Mouse (Mus musculus): ENCODE measurements at regions not wholly inside any gene's neighbourhood (a gene's known extent, or its start where the extent isn't known, plus 50 kb on each side); places are given as distances from the start of the nearest gene placed in this dataset.

DNA sequence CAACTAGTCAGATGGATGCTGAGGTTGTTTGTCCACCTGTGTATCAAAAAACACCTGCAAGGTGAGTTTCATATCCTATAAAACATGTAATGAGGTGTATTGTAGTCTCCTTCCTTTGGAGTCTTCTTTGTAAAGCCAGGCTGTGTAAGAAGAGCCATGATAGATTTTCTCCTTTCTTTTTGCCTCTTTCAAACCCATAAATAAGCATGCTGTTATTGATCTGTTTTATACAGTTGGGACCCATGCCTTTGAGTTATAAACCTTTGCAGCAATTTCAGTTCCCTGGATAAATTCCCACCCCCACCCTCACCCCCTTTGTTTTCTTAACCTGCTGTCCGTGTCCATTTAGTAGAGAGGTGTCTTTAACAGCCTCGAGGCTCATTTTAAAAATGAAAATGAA, 131.0 kb upstream of the Rgs17 start:
- Histone ChIP-seq H3K9me3 (ENCODE audit: control insufficient read depth, low read length) (no peaks in the 10 kb centered on the region), H3K36me3 (ENCODE audit: control insufficient read depth, insufficient read depth, low read length) (no peaks in the 10 kb centered on the region), H3K4me3 (ENCODE audit: low read depth, low read length) (no peak overlapping the region), H3K9ac (replicated peaks; ENCODE audit: low read depth, low read length) (no peak overlapping the region), H3K27me3 (ENCODE audit: control insufficient read depth, insufficient read depth, low read length) (no peaks in the 10 kb centered on the region), H3K4me1 (ENCODE audit: control insufficient read depth, insufficient read depth, low read length) (no peaks in the 10 kb centered on the region), H3K27ac (ENCODE audit: low read depth, low read length) (no peak overlapping the region), H3K4me2 (ENCODE audit: low read depth, low read length) (no peak overlapping the region)
- ATAC-seq (ENCODE audit: low read depth) = no peak
- WGBS = 65% methylated on average over 2 of the region's 2 CpGs

DNA sequence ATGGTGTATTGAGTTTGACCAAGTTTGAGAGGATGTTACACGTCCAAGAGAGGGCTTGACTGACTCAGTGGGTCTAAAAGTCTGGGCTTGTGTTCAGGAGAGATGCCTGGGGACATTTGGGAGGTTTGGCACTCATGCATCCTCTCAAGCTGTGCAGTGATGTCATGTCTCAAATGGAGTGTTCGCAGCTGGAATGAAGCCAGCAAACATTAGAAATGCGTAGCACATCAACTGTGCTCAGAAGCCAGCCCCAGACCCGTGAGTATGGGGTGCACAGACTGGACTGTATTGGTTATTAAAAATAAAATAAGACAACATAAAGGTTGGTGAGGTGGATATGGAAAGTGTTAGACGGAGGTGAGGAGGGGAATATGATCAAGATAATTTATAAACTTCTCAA, 121.2 kb upstream of the Rgs17 start:
- H3K27ac ChIP-seq (ENCODE audit: low read depth, low read length) = no peak overlapping the region
- no peaks in the 10 kb centered on the region for H3K9me3 ChIP-seq (ENCODE audit: control insufficient read depth, low read length)
- H3K9ac ChIP-seq (replicated peaks; ENCODE audit: low read depth, low read length) = no peak overlapping the region
- H3K27me3 ChIP-seq (ENCODE audit: control insufficient read depth, insufficient read depth, low read length) = no peaks in the 10 kb centered on the region
- WGBS = 64% methylated on average over 5 of the region's 5 CpGs
- no peaks in the 10 kb centered on the region for H3K4me1 ChIP-seq (ENCODE audit: control insufficient read depth, insufficient read depth, low read length)
- no peak overlapping the region for H3K4me2 ChIP-seq (ENCODE audit: low read depth, low read length)
- ATAC-seq (ENCODE audit: low read depth) = no peak
- H3K4me3 ChIP-seq (ENCODE audit: low read depth, low read length) = no peak overlapping the region
- H3K36me3 ChIP-seq (ENCODE audit: control insufficient read depth, insufficient read depth, low read length) = no peaks in the 10 kb centered on the region

GRCm38 (mm10) chr10:6039771-6040170, 117.6 kb upstream of the Rgs17 start:
- Histone ChIP-seq H3K9ac (replicated peaks; ENCODE audit: low read depth, low read length) (no peak overlapping the region), H3K4me2 (ENCODE audit: low read depth, low read length) (no peak overlapping the region), H3K9me3 (ENCODE audit: control insufficient read depth, low read length) (no peaks in the 10 kb centered on the region), H3K36me3 (ENCODE audit: control insufficient read depth, insufficient read depth, low read length) (no peaks in the 10 kb centered on the region), H3K4me1 (ENCODE audit: control insufficient read depth, insufficient read depth, low read length) (no peaks in the 10 kb centered on the region; the same call in 1 of the 2 replicates), H3K27me3 (ENCODE audit: control insufficient read depth, insufficient read depth, low read length) (no peaks in the 10 kb centered on the region), H3K27ac (ENCODE audit: low read depth, low read length) (no peak overlapping the region), H3K4me3 (ENCODE audit: low read depth, low read length) (no peak overlapping the region)
- 72% methylated on average over 4 of the region's 4 CpGs for WGBS
- no peak for ATAC-seq (ENCODE audit: low read depth)

DNA sequence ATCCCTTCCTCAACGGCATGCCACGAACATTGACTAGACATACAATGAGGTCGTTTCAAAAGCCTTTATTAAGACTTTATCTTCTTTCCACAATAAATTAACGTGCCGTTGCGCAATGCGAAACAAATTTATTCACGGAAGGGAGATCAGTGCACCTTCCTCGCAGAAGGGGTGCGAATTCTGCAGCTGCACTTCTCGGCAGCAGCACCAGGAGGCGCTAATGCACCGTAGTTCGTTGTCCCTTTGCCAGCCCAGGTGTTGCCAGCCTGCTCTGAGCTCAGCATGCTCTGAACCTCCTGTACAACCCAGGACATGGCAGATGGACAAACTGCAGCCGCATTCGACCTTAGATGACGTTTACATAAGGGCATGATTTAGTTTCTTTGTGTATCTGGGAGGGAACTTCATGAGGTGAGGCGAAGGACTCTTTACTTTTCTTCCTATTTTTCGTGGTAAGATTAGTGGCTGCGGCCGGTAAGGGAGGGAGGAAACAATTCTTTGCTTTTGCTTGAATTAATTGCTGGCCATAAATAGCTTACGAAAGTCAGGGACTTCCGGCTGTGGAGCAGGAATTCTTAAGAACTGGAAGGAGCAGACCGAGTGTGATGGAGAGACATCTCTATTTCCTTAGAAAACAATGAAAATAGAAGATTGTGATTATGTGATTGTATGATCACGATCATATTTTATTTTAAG, 113.7 kb upstream of the Rgs17 start:
- ATAC-seq (ENCODE audit: low read depth) = peak; percentile 96
- no peaks in the 10 kb centered on the region; the same call in 1 of the 2 replicates for H3K4me1 ChIP-seq (ENCODE audit: control insufficient read depth, insufficient read depth, low read length)
- WGBS = 16% methylated on average over 25 of the region's 25 CpGs
- peak overlapping the region; percentile 38 for H3K4me2 ChIP-seq (ENCODE audit: low read depth, low read length)
- no peak overlapping the region for H3K27ac ChIP-seq (ENCODE audit: low read depth, low read length)
- no peak overlapping the region; the same call in 1 of the 2 replicates for H3K4me3 ChIP-seq (ENCODE audit: low read depth, low read length)
- H3K27me3 ChIP-seq (ENCODE audit: control insufficient read depth, insufficient read depth, low read length) = no peaks in the 10 kb centered on the region
- H3K9ac ChIP-seq (replicated peaks; ENCODE audit: low read depth, low read length) = 0 out of 2 replicates have a peak overlapping the region, but pooled peaks have one; percentile 39
- H3K9me3 ChIP-seq (ENCODE audit: control insufficient read depth, low read length) = no peaks in the 10 kb centered on the region
- no peaks in the 10 kb centered on the region for H3K36me3 ChIP-seq (ENCODE audit: control insufficient read depth, insufficient read depth, low read length)

- WGBS = 73% methylated on average over 4 of the region's 4 CpGs
- H3K9me3 ChIP-seq (ENCODE audit: control insufficient read depth, low read length) = no peaks in the 10 kb centered on the region
- H3K4me2 ChIP-seq (ENCODE audit: low read depth, low read length) = no peak overlapping the region
- H3K4me3 ChIP-seq (ENCODE audit: low read depth, low read length) = no peak overlapping the region
- no peak for ATAC-seq (ENCODE audit: low read depth)
- no peak overlapping the region for H3K9ac ChIP-seq (replicated peaks; ENCODE audit: low read depth, low read length)
- H3K4me1 ChIP-seq (ENCODE audit: control insufficient read depth, insufficient read depth, low read length) = no peaks in the 10 kb centered on the region; the same call in 1 of the 2 replicates
- no peaks in the 10 kb centered on the region for H3K27me3 ChIP-seq (ENCODE audit: control insufficient read depth, insufficient read depth, low read length)
- no peak overlapping the region for H3K27ac ChIP-seq (ENCODE audit: low read depth, low read length)
- no peaks in the 10 kb centered on the region for H3K36me3 ChIP-seq (ENCODE audit: control insufficient read depth, insufficient read depth, low read length)
These were observed 110.3 kb upstream of the Rgs17 start for GRCm38 (mm10) chr10:6032469-6032868.

DNA sequence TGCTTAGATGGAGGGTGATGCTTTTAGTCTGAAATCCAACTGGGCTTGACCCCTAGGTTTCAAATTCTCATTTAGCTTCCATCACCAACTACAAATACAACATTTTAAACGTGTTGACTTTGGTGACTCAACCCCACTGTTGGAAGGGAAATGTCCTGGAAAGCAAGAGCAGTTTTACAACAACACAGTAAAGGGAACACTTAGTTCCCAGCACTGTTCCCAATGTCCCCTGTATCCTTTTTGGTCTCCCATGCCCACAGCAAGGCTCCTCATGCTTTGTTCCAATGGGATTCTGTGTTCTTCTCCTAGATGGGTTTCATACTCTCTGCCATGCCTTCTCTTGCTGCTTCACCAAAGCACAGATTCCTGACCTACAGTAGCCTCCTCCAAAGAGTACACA, 105.4 kb upstream of the Rgs17 start:
- H3K27me3 ChIP-seq (ENCODE audit: control insufficient read depth, insufficient read depth, low read length) = no peaks in the 10 kb centered on the region
- H3K4me2 ChIP-seq (ENCODE audit: low read depth, low read length) = no peak overlapping the region
- no peak overlapping the region for H3K9ac ChIP-seq (replicated peaks; ENCODE audit: low read depth, low read length)
- WGBS = 60% methylated on average over 1 of the region's 1 CpGs
- no peak overlapping the region for H3K4me3 ChIP-seq (ENCODE audit: low read depth, low read length)
- no peaks in the 10 kb centered on the region for H3K4me1 ChIP-seq (ENCODE audit: control insufficient read depth, insufficient read depth, low read length)
- ATAC-seq (ENCODE audit: low read depth) = no peak
- H3K36me3 ChIP-seq (ENCODE audit: control insufficient read depth, insufficient read depth, low read length) = no peaks in the 10 kb centered on the region
- no peaks in the 10 kb centered on the region for H3K9me3 ChIP-seq (ENCODE audit: control insufficient read depth, low read length)
- H3K27ac ChIP-seq (ENCODE audit: low read depth, low read length) = no peak overlapping the region

GRCm38 (mm10) chr10:6026317-6026716, 104.1 kb upstream of the Rgs17 start:
- 41% methylated on average over 5 of the region's 5 CpGs for WGBS
- peak; percentile 54; the same call in 1 of the 2 replicates for ATAC-seq (ENCODE audit: low read depth)
- no peak overlapping the region for H3K27ac ChIP-seq (ENCODE audit: low read depth, low read length)

DNA sequence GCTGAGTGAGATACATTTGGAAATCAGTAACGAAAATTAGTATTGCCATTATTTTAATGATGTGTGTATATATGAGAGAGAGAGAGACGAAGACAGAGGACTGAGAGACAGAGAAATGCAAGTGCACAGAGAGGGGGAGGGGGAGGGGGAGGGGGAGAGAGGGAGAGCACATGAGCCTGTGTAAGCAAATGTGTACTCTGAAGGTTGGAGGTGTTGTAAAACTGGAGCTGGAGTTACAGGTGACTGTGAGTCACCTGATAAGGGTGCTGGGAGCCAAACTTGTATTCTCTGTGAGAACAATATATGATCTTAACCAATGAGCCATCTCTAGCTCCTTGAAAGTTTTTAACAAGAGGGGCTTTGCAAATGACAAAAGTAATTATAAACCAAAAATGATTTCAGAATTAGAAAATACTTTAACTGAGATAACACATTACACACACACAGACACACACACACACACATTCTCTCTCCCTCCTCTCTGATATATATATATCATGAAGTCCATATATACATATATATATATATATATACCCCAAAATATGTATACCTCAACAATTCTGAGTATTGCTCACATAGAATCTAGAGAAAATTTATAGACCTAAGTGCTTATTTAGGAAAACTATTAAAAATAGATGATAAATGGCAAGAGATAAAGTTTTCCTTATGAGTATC, 100.5 kb upstream of the Rgs17 start:
- Histone ChIP-seq H3K4me3 (ENCODE audit: low read depth, low read length) (no peak overlapping the region), H3K9me3 (ENCODE audit: control insufficient read depth, low read length) (no peaks in the 10 kb centered on the region), H3K9ac (replicated peaks; ENCODE audit: low read depth, low read length) (no peak overlapping the region), H3K27ac (ENCODE audit: low read depth, low read length) (no peak overlapping the region), H3K27me3 (ENCODE audit: control insufficient read depth, insufficient read depth, low read length) (no peaks in the 10 kb centered on the region), H3K4me1 (ENCODE audit: control insufficient read depth, insufficient read depth, low read length) (no peaks in the 10 kb centered on the region), H3K4me2 (ENCODE audit: low read depth, low read length) (no peak overlapping the region), H3K36me3 (ENCODE audit: control insufficient read depth, insufficient read depth, low read length) (no peaks in the 10 kb centered on the region)
- WGBS = 83% methylated on average over 2 of the region's 2 CpGs
- no peak for ATAC-seq (ENCODE audit: low read depth)

More at GRCm38 (mm10) chr10:6026317-6026716, 104.1 kb upstream of the Rgs17 start:
- H3K4me2 ChIP-seq (ENCODE audit: low read depth, low read length) = no peak overlapping the region
- H3K36me3 ChIP-seq (ENCODE audit: control insufficient read depth, insufficient read depth, low read length) = no peaks in the 10 kb centered on the region
- no peak overlapping the region for H3K4me3 ChIP-seq (ENCODE audit: low read depth, low read length)
- H3K9me3 ChIP-seq (ENCODE audit: control insufficient read depth, low read length) = no peaks in the 10 kb centered on the region
- H3K27me3 ChIP-seq (ENCODE audit: control insufficient read depth, insufficient read depth, low read length) = no peaks in the 10 kb centered on the region
- no peak overlapping the region for H3K9ac ChIP-seq (replicated peaks; ENCODE audit: low read depth, low read length)
- no peaks in the 10 kb centered on the region for H3K4me1 ChIP-seq (ENCODE audit: control insufficient read depth, insufficient read depth, low read length)

DNA sequence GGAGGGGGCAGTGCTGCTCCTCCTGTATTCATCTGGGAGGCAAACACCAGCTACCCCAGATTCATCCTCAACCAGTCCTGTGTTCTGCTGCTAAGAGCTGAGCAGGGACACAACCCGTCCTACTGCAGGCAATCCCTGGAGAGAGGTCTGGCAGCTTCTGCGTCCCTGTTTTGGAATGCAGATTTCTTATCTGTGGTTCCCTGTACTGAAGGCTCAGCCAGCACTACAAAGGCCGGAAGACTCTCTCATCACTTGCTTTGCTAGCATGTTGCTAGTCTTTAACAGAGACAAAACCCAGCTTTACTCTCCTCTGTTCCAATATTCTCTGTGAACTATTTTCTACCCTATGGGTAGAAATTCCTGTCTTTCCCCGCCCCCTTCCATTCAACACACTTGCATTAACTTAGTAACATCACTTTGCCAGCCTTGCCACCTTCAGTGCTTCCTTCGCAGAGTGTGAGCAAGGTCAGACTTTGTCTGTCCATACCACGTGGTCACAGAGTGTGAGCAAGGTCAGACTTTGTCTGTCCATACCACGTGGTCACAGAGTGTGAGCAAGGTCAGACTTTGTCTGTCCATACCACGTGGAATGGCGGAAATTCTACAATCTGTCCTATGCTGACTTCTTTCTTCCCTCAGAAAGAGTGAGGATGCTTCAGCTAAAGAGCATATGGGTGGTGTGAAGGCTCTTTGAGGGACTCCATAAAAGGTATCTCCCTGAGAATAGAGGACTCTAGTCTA, 98.9 kb upstream of the Rgs17 start:
- no peak overlapping the region for H3K4me3 ChIP-seq (ENCODE audit: low read depth, low read length)
- WGBS = 67% methylated on average over 9 of the region's 9 CpGs
- H3K9me3 ChIP-seq (ENCODE audit: control insufficient read depth, low read length) = no peaks in the 10 kb centered on the region

More for the DNA sequence above, 98.9 kb upstream of the Rgs17 start:
- ATAC-seq (ENCODE audit: low read depth) = no peak
- Histone ChIP-seq H3K9ac (replicated peaks; ENCODE audit: low read depth, low read length) (no peak overlapping the region), H3K27ac (ENCODE audit: low read depth, low read length) (no peak overlapping the region), H3K4me2 (ENCODE audit: low read depth, low read length) (no peak overlapping the region), H3K27me3 (ENCODE audit: control insufficient read depth, insufficient read depth, low read length) (no peaks in the 10 kb centered on the region), H3K36me3 (ENCODE audit: control insufficient read depth, insufficient read depth, low read length) (no peaks in the 10 kb centered on the region), H3K4me1 (ENCODE audit: control insufficient read depth, insufficient read depth, low read length) (no peaks in the 10 kb centered on the region)

Measured in neural tube, embryonic 14.5 days (tissue).